Mouse (Mus musculus): Measurements from ENCODE around the gene Gm29110. TPM values are rescaled to one million over a fixed set of nuclear protein-coding genes. Genes with fewer than 3 reads are reported as not detected.
"Not testable (repeated sequence)": the region's sequence is repeated elsewhere in the genome, so short reads cannot be mapped to it uniquely, and the experiment has no call there.

The Gm29110 gene
- total RNA-seq (2021): not detected
- long read RNA-seq, experiment 1: 0 reads
- long read RNA-seq, experiment 2: 0 reads

DNA sequence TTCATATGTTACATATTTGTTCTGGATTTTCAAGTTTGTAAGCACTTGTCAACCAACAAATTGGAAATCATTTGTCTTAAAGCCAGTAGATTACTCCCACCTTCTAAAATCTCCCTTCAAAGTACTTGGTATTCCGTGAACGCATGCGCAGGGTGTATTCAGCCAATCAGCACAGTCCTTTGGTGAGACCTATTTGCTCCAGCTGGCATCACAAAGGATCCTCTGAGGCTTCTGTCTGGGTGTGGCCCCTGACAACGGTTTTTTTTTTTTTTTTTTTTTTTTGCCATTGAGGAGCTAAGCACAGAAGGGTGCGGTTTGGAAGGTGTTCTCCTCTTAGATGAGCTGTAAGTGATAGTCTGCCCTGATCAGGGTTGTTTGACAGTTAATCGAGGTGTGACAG is at the start of gene Gm29110:
Gene Gm29110 (plus strand): TSS at position 301 of the 400 bp plus-strand sequence.
- not testable (repeated sequence) for DNase-seq (ENCODE audit: low spot score in 2 of 2); H3K4me3 ChIP-seq; H3K27ac ChIP-seq

Other genes with a start within 250 kb of the Gm29110 start
- not detected for gene Gm21913, start 153.4 kb downstream of the Gm29110 start, total RNA-seq (2021)